Mouse (Mus musculus) megakaryocyte progenitor cell, adult 5-6 weeks (primary cell): Measurements from ENCODE around the gene Mesp1. TPM values are rescaled to one million over a fixed set of nuclear protein-coding genes. Genes with fewer than 3 reads are reported as not detected.
"Not testable (repeated sequence)": the region's sequence is repeated elsewhere in the genome, so short reads cannot be mapped to it uniquely, and the experiment has no call there.

ENCODE experiments used
- ATAC-seq: replicated peaks from 2 replicates; pipeline ENCODE4 v1.8.0; 2016; ENCODE audit warnings: mild to moderate bottlenecking, moderate TSS enrichment, inconsistent platforms; ENCODE audit not compliant: poor library complexity
- total RNA-seq, 2 experiments: library from RNA; stranded (forward) in 1 of 2; stranded (reverse) in 1 of 2; fragments of 157-497, 149-512 nt in 1 of 2; fragments of 200-1000 nt in 1 of 2; gene quantifications; 2 replicates each; pipeline versions ENCODE4 v1.2.3 to v1.2.4; 2015 to 2017

The Mesp1 gene
- total RNA-seq, 2 experiments from 2014 or later = not detected

DNA sequence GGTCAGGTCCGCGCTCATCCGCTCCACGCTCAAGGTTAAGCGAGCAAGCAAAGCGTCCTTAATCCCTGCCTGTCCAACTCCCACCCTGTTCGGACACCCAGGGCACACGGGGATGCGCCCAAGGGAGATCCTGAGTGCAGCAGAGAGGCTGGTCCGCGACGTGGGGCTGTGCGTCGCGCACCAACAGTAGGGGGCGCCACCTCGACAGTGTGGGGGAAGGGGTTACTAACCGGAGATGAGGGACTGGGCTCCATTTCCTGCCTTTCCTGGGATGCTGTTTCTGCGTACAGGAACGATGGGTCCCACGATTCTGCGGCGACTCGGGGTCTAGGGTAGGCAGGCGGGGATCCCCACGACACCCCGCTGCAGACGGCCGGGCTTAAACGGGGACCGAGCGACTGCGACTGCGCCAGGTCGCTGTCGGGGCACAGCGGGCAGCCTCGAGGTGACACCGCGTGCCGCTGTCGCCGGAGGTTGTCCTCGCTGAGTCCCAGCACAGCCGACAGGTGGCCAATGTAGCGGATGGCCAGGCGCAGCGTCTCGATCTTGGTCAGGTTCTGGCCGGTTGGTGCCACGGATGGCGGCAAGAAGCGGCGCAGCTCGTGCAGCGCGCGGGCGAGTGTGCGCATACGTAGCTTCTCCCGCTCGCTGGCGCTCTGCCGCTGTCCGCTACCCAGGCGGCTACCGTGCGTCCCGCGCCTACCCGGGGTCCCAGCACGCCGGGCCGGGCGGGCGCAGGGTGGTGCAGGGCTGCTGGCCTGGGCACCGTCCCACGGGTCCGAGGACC, 760 bp downstream of the Mesp1 start:
- peak; percentile 43 for ATAC-seq

DNA sequence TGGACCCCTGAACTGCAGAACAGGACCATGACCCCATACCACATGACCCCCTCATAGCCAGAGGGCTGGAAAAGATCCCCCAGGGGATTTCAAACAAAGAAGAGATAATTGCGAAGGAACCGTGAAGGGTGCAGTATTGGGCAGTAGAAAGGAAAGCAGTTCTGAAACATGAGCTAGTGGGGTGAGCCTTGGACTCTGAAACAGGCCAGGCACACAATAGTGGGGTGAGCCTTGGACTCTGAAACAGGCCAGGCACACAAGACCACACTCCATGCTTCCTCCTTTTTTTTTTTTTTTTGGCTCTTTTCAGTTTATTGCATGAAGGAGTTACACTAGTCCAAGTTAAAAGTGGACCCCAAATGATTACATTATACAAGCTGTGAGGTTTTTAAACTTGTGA, 3.8 kb downstream of the Mesp1 start:
- not testable (repeated sequence) for ATAC-seq

DNA sequence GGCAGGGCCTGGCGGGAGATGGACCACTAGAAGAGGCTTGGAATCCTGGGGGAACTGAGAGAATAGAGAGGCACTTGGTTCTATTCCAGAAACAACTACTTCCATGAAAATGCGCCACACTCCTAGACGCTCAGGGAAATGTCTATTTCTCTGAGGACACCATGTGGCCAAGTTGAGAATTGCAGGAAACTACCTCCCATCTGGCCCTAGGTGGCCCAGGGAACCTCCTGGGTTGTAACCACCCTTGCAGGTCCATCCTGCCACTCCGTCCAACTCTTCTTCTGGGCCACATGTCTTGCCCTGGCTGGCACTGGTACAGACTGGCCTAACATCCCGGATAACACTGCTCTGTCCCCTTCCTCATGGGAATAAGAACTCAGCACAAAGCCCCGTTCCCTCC, 7.3 kb downstream of the Mesp1 start:
- peak; percentile 86 for ATAC-seq

DNA sequence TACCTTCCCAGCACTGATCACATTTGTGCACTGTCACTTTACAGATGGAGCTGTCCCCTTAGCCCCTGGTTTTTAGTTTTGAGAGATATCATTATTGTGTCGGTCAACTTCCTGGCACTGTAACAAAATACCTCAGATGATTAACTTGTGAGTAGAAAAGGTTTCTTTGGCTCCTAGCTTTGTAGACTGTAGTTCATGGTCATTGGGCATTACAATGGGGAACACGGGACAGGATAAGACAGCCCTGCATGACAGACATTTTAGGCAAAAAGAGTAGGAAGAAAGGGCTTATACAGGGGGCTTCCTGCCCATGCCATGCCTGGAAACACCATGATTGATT, 11.1 kb downstream of the Mesp1 start:
- ATAC-seq = no peak

DNA sequence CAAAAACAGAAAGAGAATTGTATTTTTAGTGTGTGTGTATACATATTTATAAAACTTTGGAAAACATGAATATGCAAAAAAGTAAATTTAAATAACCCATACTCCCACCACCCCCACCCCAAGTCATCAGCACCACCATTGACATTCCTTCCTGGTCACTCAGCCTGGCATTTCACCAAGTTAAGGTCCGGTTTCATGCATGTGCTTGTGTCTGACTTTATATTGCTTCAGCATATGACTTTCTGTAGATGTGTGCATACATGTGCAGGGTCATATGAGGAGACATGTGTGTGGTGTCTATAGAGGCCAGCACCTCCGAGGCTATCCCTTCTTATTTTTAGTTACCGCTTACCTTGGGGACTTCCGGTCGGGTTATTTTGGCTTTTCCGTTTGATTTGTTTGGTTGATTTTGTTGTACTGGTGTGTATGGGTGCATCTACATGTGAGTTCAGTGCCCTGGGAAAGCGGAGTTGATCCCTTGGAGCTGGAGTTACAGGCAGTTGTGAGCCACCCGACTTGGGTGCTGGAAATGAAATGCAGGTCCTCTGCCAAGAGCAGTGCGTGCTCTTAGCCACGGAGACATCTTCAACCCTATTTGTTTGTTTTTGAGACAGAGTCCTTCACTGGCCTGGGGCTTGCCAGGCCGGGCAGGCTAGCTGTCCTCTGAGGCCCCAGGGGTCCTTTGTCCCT, 11.6 kb downstream of the Mesp1 start:
- ATAC-seq = no peak

DNA sequence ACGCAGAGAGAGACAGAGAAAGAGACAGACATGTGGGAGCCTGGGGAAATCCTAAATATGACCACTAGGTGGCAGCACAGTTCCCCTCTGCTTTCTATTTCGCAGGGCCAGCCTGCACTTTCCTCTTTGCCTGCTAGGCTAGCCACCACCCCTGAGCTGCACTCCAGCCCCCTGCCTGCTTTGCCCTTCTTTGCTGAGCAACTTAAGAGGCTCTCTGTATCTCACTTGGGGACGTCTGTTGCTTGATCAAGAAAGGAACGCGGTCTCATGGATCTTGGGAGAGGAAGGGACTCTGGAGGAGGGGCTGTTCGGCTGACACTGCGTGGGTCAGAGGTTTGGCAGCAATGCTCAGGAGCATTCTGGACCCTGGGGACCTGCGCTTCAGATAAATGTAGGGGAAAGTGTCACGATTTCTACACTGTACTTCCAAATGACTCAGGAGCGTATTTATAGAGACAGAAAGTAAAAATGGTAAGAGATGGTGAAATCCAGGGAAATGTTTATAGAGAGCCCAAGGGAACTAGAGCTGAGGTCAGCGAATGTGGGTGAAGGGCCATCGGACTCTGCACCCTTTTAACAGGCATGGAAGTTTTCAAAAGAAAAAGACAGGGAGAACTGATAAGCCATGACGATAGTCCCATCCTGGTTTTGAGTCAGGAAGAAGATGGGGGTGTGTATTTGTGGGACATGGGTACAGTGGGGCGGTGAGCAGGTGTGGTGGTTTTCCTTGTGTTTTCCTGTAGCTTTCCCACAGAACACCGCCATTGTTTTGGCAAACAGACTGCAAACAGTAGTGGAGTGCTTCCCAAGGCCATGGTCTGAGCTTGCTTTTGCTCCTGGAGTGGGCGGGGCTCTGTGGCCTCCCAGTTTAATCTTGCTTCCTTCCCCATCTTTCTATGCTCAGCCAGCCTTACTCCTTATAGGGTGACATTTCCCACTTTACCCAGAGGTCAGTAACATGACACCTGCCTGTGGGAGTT, 12.7 kb downstream of the Mesp1 start:
- ATAC-seq = peak; percentile 96

DNA sequence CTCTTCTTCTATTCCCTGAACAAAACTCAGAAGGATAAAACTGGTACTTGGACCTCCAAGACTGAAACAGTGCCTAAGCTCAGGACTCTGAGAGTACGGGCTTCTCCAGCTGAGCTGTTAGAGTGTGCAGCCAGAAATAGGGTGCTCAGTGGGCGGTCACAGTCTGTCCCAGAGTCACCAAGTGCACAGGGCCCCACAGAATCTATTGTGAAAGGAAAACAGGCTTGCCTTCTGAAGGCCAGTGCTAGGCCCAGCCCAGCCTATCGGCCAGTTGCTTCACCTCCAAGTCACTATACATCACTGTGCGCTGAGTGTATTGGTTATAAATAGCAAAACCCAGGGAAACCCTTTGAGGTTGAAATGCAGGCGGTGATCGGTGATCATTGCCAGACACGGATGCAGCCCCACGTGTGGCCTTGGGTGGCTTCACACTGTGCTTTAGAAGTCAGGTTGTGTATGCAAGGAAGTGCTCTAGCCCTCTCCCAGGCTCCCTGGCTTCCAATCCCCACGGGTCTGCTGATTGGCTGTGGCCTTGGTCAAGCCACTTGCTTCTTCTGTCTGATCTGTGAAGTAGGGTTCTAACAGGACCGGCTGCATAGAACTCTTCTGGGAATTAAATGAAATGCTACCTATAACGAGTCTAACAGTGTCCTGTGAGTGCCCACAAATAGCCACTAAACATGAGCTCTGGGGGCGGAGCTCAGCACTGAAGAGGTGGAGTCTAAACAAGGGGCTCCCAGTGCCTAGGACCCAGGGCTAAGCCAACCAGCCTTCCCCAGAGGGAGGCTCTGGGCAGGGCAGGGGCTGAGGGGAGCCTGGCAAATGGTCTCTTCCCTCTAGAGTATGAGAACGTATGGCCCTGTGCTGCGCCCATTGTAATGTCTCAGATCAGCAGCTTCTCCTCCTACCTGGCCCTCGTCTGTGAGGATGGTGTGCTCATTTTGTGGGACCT, 21.8 kb downstream of the Mesp1 start:
- ATAC-seq = no peak

DNA sequence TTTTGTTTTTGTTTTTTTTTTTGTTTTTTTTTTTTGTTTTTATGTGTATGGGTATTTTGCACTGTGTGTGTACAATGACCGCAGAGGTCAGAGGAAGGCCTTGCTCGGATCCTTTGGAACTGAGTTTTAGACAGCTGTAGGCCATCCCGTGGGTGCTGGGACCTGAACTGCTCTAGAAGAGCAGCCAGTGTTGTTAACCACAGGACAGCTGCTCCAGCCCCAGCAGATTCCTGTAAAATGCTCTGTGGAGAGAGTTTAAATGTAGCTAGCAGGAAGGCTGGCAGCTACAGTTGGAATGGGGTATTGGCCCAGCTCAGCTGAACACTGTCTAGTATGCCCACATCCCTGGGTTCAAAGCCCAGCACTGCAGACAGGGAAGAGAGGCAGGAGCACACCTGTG, 23.9 kb downstream of the Mesp1 start:
- no peak for ATAC-seq

DNA sequence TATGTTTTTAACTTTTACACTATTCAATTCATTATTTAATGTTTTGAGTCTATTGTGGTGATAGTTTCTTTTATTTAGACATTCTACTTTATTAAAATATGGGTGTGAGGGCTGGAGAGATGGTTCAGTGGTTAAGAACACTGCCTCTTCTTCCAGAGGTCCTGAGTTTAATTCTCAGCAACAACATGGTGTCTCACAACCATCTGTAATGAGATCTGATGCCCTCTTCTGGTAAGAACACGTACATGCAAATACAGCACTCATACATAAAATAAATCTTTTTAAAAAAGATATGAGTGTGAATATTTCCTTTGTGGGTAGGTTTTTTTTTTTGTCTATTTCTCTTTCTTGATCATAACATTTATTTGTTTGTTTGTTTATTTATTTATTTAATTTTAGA, 27.6 kb downstream of the Mesp1 start:
- ATAC-seq = no peak

DNA sequence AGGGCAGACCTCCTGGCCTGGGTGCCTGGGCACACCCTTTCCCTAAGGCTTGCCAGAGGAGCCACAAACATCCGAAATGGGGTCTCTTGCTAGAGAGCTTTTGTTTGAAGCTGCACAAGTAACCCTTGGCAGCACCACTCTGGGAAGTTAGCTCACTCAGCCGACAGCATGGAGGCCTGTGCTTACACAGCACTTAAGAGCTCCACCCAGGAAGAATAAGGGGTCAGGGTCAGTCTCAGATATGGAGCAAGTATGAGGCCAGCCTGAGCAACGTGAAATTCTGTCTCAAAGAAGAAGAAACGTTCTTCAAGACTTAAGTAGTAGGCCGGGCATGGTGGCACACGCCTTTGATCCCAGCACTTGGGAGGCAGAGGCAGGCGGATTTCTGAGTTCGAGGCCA, 31.5 kb downstream of the Mesp1 start:
- no peak for ATAC-seq

DNA sequence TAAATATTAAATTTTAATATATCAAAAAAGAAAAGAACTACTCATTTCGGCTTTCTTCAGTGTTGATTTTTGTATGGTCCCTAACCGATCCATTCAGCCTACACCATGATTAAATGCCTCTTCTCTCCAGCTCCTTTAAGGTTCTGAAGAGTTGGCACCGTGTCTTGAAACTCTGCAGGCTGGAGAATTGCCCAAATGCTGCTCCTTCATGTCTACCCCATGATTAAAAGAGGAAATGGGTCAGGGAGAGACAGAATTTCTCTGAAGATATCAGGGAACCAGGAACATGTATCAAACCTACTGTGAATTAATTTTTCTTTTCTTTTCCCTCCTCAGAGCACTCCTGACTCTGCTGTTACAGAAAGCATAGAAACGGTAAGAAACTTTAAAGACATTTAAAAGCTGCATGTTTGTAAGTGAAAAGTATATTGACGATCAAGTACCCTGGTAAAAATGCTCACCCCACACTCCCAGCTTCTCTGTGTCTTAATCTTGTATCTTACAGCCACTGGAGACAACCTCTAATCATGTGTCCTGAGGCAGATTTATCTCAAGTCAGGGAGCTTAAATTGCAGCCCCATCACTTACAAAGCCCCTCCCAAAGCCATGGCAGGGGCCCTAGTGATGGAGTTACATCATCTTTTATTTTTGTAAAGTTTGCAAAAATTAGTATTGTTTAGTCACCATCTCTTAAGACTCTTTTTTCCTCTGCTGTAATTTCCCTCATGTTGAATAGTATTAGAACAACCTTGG, 32.3 kb downstream of the Mesp1 start:
- no peak for ATAC-seq

DNA sequence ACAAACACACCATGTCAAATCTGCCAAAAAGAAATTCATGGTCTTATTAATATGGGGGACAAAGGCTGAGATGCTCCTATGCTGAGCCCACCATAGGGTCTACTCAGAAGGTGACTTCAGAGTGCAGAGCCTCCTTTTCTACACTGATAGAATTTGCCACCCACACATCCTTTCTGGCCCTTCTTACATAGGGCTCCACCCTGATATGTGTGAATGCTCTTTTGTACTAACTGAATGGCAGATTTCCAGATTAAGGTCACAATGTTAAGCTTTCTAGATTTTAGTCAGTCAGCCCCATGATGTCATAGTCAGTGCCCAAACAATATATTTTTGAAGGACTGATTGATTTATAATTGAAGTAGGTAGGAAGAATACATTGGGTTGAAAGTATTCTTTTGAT, 33.8 kb downstream of the Mesp1 start:
- ATAC-seq = no peak

DNA sequence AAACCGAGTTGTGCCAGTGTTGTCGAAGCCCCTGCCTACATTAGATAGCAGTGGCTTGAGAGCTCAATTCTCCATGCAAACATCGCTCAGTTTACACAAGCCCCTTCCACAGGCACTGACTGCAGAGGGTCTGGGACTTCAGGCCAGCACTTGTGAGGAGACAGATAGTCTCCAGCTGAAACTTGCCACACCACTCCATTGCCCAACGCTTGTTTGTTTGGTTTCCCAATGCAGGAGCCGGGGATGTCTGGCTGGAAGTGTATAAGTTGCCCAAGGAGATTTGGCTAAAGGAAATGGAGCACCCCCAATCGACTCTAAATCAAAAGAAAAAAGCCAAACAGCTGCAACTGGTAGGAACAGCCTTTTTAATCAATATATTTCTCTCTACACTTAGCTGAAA, 35.4 kb downstream of the Mesp1 start:
- no peak for ATAC-seq

DNA sequence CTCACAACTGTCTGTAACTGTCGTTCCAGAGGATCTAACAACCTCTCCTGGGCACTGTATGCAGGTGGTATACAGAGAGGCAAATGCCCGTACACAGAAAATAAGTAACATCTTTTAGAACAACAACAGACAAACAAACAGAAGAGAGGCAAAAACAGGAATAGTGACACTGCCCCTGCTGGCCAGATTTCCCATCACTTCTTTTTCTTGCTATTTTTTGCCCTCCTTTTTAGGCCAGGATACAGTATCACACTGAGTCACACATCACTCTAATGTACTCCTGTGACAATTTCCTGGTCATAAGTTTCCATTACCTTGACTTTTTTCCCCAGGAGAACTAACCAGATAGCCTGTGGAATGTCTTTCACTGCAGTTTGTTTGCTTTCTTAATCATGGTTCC, 37.3 kb downstream of the Mesp1 start:
- no peak for ATAC-seq

DNA sequence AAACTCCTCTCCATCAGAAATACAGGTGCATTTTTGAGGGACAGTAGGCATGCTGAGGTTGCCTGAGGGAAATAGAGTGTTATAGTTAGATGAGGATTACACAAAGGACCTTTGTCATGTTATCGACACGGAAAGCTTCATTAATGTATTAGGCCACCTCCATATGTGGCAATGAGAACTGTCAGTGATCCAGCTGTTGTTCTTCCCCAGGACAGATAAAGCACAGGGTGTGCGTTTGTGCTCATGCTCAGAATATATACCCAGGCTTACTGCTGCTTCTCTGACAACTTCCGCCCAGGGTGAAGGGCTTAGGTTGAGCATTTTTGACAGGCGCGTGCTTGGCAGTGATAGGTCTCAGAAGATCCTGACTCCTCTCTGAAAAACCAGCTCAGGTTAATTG, 44.1 kb downstream of the Mesp1 start:
- no peak for ATAC-seq

DNA sequence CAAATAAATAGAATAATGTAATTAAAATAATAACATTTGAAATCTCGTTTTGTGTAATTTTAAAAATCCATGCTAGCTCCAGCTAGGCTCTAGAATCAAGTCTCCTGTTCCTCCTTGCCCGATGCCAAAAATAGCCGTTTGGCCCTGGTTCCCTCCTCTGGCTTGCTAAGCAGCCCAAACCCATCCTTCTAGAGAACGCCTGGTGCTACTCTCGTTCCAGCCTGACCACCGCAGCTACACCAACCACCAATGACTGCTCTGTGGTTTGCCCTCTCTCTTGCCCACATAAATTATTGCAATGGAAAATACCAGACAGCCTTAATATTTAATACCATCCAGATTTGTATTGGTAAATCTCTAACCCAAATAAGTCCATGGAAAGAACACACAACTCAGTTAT, 45.9 kb downstream of the Mesp1 start:
- no peak for ATAC-seq

DNA sequence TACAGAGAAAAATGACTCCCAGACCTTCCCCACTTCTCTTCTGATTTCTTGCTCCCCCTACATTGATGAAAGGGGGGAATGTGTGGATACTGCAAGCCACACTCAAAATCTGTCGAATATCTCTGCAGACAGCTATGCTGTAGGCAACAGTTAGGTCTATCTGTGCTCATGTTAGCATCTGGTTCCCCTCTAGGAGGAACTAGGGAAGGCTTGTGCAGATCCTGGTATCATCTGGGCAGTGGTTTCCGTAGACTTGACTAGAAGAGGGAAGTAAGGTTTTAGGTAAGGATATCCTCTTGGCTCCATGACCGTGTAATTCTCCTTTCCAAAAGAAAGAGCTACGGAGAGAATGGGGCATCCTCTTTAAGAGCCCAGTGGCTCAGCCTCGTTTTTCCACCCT, 49.0 kb downstream of the Mesp1 start:
- ATAC-seq = peak; percentile 65

DNA sequence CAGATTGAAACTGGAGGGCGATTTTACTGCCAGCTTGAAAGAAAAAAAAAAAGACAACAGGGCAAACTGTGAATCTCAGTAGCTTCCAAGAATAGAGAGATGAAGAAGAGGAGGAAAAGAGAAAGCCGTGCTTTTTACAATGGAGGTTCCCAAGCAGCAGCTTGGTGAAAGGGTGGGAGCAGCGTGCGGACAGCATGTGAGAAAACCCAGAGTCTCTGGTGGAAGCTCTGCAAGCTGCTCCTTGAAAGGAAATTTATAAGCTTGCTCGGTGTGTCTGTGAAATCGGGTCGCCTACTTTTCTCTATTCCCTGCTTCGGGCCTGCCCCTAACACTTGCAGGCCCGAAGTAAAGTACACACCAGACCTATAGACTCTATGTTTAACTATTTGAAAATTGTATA, 49.5 kb downstream of the Mesp1 start:
- ATAC-seq = no peak

DNA sequence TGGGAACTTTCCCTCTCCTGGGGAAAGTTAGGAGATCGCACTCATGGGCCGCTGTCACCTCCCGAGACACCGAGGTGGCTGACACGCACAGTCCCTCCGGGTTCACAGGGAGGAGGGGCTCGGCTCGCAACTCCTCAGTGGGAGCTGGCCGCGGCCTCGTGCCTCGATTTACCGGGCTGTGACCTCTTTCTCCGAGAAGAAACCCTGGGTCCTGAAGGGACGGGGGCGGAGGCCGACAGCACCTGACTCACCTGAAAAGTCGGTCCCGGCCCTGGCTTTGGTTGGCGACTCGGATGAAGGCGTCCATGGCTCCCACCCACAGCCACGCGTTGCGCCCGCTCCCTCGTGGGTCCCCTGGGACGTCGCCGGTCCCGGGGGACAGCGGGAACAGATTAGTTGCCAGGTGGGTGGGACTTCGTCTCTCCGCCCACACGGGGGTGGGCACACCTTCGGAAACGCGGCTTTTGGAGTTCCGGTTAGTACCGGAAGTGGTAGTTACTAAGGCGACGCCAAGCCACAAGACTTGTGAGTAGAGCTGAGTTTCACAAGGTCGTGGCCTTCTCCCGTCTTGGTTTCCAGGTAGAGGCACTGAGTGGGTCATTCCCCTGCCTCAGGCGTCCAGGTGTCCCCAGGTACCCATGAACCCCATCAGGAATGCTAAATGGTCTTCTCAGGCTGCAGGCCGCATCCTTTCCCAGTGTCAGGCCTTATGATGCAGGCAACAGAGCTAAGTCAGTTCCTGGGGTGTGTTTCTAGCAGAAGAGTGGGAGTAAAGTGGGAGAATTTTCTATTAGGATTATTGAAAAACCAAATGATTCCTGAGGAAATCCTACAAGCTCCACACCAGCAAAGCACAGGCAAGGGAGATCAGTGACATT, 50.7 kb downstream of the Mesp1 start, which contains the start of the genes Pex11a and Wdr93:
Gene Pex11a, minus strand, starts transcription at position 473 of the 878 bp plus-strand sequence.
Gene Wdr93, plus strand, starts transcription at position 505 of the 878 bp plus-strand sequence.
- ATAC-seq = peak; percentile 95
